Mouse (Mus musculus): Measurements from ENCODE around the gene Slc20a1. TPM values are rescaled to one million over a fixed set of nuclear protein-coding genes. Genes with fewer than 3 reads are reported as not detected.

The Slc20a1 gene
- 15.2 TPM for polyA plus RNA-seq (2014; fragmentation: Illumina TruSeq; extraction: RNeasy Lipid Tissue Mini Kit (QIAGEN cat#74804); ENCODE audit: insufficient read depth, low read depth, low replicate concordance)

DNA sequence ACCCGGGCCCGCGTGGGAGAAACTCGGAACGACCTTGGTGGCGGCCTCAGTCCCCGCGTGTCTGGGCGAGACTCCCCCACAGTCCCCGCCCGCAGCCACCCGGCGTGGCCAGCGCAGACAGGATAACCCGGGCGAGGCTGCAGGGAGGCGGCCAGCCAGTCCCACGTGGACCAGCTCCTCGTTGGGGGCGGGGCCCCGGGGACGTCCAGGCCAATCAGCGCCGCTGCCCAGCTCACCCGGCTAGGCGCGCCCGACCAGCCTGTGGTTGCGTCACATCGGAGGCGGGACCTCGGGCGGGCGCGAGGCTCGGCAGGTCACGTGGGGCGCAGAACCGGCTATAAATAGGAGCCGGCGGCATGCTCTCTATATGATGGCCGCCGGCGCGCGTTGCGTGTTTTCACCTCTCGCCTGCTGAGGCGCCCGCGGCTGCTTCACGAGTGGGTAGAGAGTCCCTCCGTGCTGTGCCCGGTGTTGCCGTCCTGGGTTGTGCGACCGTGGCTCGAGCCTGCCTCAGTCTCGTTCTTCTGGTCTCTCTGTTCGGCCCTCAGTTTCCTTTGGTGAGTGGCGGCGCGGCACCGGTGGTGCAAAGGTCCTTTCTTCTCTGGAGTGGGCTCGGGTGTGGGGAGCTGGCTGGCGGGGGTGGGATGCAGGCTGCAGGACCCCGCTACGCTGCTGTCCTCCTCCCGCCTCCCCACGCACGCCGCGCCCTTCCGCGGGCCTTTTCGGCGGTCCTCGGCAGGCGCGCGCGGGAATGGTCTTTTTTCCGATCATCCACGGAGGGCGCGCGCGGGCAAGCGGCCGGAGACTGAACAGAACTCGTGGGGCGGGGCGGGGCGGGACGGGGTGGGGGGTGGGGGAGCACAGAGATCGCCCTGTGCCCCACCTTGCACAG lies at the start of gene Slc20a1:
TSS of gene Slc20a1 (plus strand) at position 329 of the 892 bp plus-strand sequence.

Other genes starting within 250 kb of the Slc20a1 start
- gene Zc3h6, start 231.4 kb upstream of the Slc20a1 start, polyA plus RNA-seq (2014; fragmentation: Illumina TruSeq; extraction: RNeasy Lipid Tissue Mini Kit (QIAGEN cat#74804); ENCODE audit: insufficient read depth, low read depth, low replicate concordance) = 1.1 TPM
- 2.9 TPM for gene Gm10762, start 231.0 kb upstream of the Slc20a1 start, polyA plus RNA-seq (2014; fragmentation: Illumina TruSeq; extraction: RNeasy Lipid Tissue Mini Kit (QIAGEN cat#74804); ENCODE audit: insufficient read depth, low read depth, low replicate concordance)
- not detected for gene Vinac1, start 150.6 kb upstream of the Slc20a1 start, polyA plus RNA-seq (2014; fragmentation: Illumina TruSeq; extraction: RNeasy Lipid Tissue Mini Kit (QIAGEN cat#74804); ENCODE audit: insufficient read depth, low read depth, low replicate concordance)
- 9.4 TPM for gene Ttl, start 132.8 kb upstream of the Slc20a1 start, polyA plus RNA-seq (2014; fragmentation: Illumina TruSeq; extraction: RNeasy Lipid Tissue Mini Kit (QIAGEN cat#74804); ENCODE audit: insufficient read depth, low read depth, low replicate concordance)
- gene Polr1b, start 97.8 kb upstream of the Slc20a1 start, polyA plus RNA-seq (2014; fragmentation: Illumina TruSeq; extraction: RNeasy Lipid Tissue Mini Kit (QIAGEN cat#74804); ENCODE audit: insufficient read depth, low read depth, low replicate concordance) = 5.8 TPM
- gene Chchd5, start 69.1 kb upstream of the Slc20a1 start, polyA plus RNA-seq (2014; fragmentation: Illumina TruSeq; extraction: RNeasy Lipid Tissue Mini Kit (QIAGEN cat#74804); ENCODE audit: insufficient read depth, low read depth, low replicate concordance) = 12.5 TPM
- gene Ckap2l, start 98.4 kb downstream of the Slc20a1 start, polyA plus RNA-seq (2014; fragmentation: Illumina TruSeq; extraction: RNeasy Lipid Tissue Mini Kit (QIAGEN cat#74804); ENCODE audit: insufficient read depth, low read depth, low replicate concordance) = 0.69 TPM
- 1.6 TPM for gene Il1a, start 111.2 kb downstream of the Slc20a1 start, polyA plus RNA-seq (2014; fragmentation: Illumina TruSeq; extraction: RNeasy Lipid Tissue Mini Kit (QIAGEN cat#74804); ENCODE audit: insufficient read depth, low read depth, low replicate concordance)
- 20.2 TPM for gene Il1b, start 172.4 kb downstream of the Slc20a1 start, polyA plus RNA-seq (2014; fragmentation: Illumina TruSeq; extraction: RNeasy Lipid Tissue Mini Kit (QIAGEN cat#74804); ENCODE audit: insufficient read depth, low read depth, low replicate concordance)